Mouse (Mus musculus) kidney, adult 2 months (tissue): Measurements from ENCODE around the gene Nup88.

Experiments
- CTCF ChIP-seq: fragments of 200-500 bp; conservative IDR thresholded peaks from 2 replicates; pipeline ENCODE4 v1.5.1; 2011; ENCODE audit warnings: low read depth, mild to moderate bottlenecking, control low read depth, low read length, moderate library complexity, mixed read lengths; ENCODE audit not compliant: insufficient read depth, insufficient read length
- POLR2A ChIP-seq: fragments of 200-500 bp; IDR thresholded peaks from one replicate; pipeline ENCODE4 v1.6.1; 2011; ENCODE audit warnings: low read depth, low read length, control low read depth

GRCm38 (mm10) chr11:70969821-70970559, at the start of gene Nup88, which contains the start of gene Rpain:
- TF ChIP-seq CTCF (no peak), POLR2A (peak; percentile 86)
